Mouse (Mus musculus): ENCODE data around the gene Car15. TPM values are rescaled to one million over a fixed set of nuclear protein-coding genes. Genes with fewer than 3 reads are reported as not detected.

Gene Car15
- polyA plus RNA-seq, 1 experiment from 2014 or later: 3.2 TPM

- H3K4me1 ChIP-seq (ENCODE audit: control insufficient read depth, insufficient read depth, low read length): no peaks in the 10 kb centered on the region
- no peak overlapping the region for H3K9ac ChIP-seq (ENCODE audit: low read length)
- no peak for ATAC-seq (ENCODE audit: insufficient read depth, low FRiP score, low TSS enrichment)
- H3K9me3 ChIP-seq (ENCODE audit: control insufficient read depth, low read length): no peaks in the 10 kb centered on the region
- WGBS: 96% methylated on average over 2 of the region's 2 CpGs
- H3K4me3 ChIP-seq (ENCODE audit: low read depth, low read length): no peak overlapping the region
- H3K36me3 ChIP-seq (ENCODE audit: control insufficient read depth, insufficient read depth, low read length): 0 out of 2 replicates have a peak, but pooled peaks cover 5% of the 10 kb centered on the region
- H3K4me2 ChIP-seq (ENCODE audit: low read depth): no peak overlapping the region
- H3K27ac ChIP-seq (ENCODE audit: low read depth, low read length): no peak overlapping the region
- no peaks in the 10 kb centered on the region for H3K27me3 ChIP-seq (ENCODE audit: control insufficient read depth, insufficient read depth, low read length)
- no peak for DNase-seq (ENCODE audit: low spot score)
Measured at GRCm38 (mm10) chr16:17865293-17865692, 27.1 kb upstream of the Car15 start.

GRCm38 (mm10) chr16:17858592-17858991 is 20.4 kb upstream of the Car15 start:
- no peaks in the 10 kb centered on the region for H3K4me1 ChIP-seq (ENCODE audit: control insufficient read depth, insufficient read depth, low read length)
- H3K9me3 ChIP-seq (ENCODE audit: control insufficient read depth, low read length): no peaks in the 10 kb centered on the region
- DNase-seq (ENCODE audit: low spot score): no peak
- H3K27ac ChIP-seq (ENCODE audit: low read depth, low read length): no peak overlapping the region
- no peak overlapping the region for H3K4me3 ChIP-seq (ENCODE audit: low read depth, low read length)
- peaks cover 32% of the 10 kb centered on the region for H3K36me3 ChIP-seq (ENCODE audit: control insufficient read depth, insufficient read depth, low read length)
- ATAC-seq (ENCODE audit: insufficient read depth, low FRiP score, low TSS enrichment): no peak
- no peak overlapping the region for H3K9ac ChIP-seq (ENCODE audit: low read length)
- no peak overlapping the region for H3K4me2 ChIP-seq (ENCODE audit: low read depth)
- no peaks in the 10 kb centered on the region for H3K27me3 ChIP-seq (ENCODE audit: control insufficient read depth, insufficient read depth, low read length)

GRCm38 (mm10) chr16:17857157-17857556 is 19.0 kb upstream of the Car15 start:
- Histone ChIP-seq H3K27me3 (ENCODE audit: control insufficient read depth, insufficient read depth, low read length) (no peaks in the 10 kb centered on the region), H3K36me3 (ENCODE audit: control insufficient read depth, insufficient read depth, low read length) (peaks cover 32% of the 10 kb centered on the region), H3K9ac (ENCODE audit: low read length) (no peak overlapping the region), H3K27ac (ENCODE audit: low read depth, low read length) (no peak overlapping the region), H3K4me3 (ENCODE audit: low read depth, low read length) (no peak overlapping the region), H3K4me2 (ENCODE audit: low read depth) (no peak overlapping the region), H3K4me1 (ENCODE audit: control insufficient read depth, insufficient read depth, low read length) (no peaks in the 10 kb centered on the region), H3K9me3 (ENCODE audit: control insufficient read depth, low read length) (no peaks in the 10 kb centered on the region)
- DNase-seq (ENCODE audit: low spot score) (no peak), ATAC-seq (ENCODE audit: insufficient read depth, low FRiP score, low TSS enrichment) (no peak)
- 93% methylated on average over 7 of the region's 7 CpGs for WGBS

GRCm38 (mm10) chr16:17853263-17853662 is 15.1 kb upstream of the Car15 start:
- peaks cover 28% of the 10 kb centered on the region for H3K36me3 ChIP-seq (ENCODE audit: control insufficient read depth, insufficient read depth, low read length)
- no peaks in the 10 kb centered on the region for H3K27me3 ChIP-seq (ENCODE audit: control insufficient read depth, insufficient read depth, low read length)
- no peak overlapping the region for H3K4me2 ChIP-seq (ENCODE audit: low read depth)
- H3K4me1 ChIP-seq (ENCODE audit: control insufficient read depth, insufficient read depth, low read length): no peaks in the 10 kb centered on the region
- no peak overlapping the region for H3K4me3 ChIP-seq (ENCODE audit: low read depth, low read length)
- WGBS: 90% methylated on average over 2 of the region's 2 CpGs
- no peak for ATAC-seq (ENCODE audit: insufficient read depth, low FRiP score, low TSS enrichment)
- no peak for DNase-seq (ENCODE audit: low spot score)
- no peak overlapping the region for H3K27ac ChIP-seq (ENCODE audit: low read depth, low read length)
- no peak overlapping the region for H3K9ac ChIP-seq (ENCODE audit: low read length)
- no peaks in the 10 kb centered on the region for H3K9me3 ChIP-seq (ENCODE audit: control insufficient read depth, low read length)

- Histone ChIP-seq H3K4me2 (ENCODE audit: low read depth) (no peak overlapping the region), H3K27ac (ENCODE audit: low read depth, low read length) (no peak overlapping the region), H3K4me1 (ENCODE audit: control insufficient read depth, insufficient read depth, low read length) (no peaks in the 10 kb centered on the region), H3K27me3 (ENCODE audit: control insufficient read depth, insufficient read depth, low read length) (no peaks in the 10 kb centered on the region), H3K9me3 (ENCODE audit: control insufficient read depth, low read length) (no peaks in the 10 kb centered on the region), H3K36me3 (ENCODE audit: control insufficient read depth, insufficient read depth, low read length) (peaks cover 16% of the 10 kb centered on the region), H3K9ac (ENCODE audit: low read length) (no peak overlapping the region), H3K4me3 (ENCODE audit: low read depth, low read length) (no peak overlapping the region)
- ATAC-seq (ENCODE audit: insufficient read depth, low FRiP score, low TSS enrichment) (no peak), DNase-seq (ENCODE audit: low spot score) (no peak)
- 93% methylated on average over 1 of the region's 1 CpGs for WGBS
Measured at GRCm38 (mm10) chr16:17851860-17852259, 13.7 kb upstream of the Car15 start.

GRCm38 (mm10) chr16:17851331-17851730 is 13.2 kb upstream of the Car15 start:
- Histone ChIP-seq H3K36me3 (ENCODE audit: control insufficient read depth, insufficient read depth, low read length) (peaks cover 12% of the 10 kb centered on the region), H3K27ac (ENCODE audit: low read depth, low read length) (no peak overlapping the region), H3K9me3 (ENCODE audit: control insufficient read depth, low read length) (no peaks in the 10 kb centered on the region), H3K4me3 (ENCODE audit: low read depth, low read length) (no peak overlapping the region), H3K9ac (ENCODE audit: low read length) (no peak overlapping the region), H3K27me3 (ENCODE audit: control insufficient read depth, insufficient read depth, low read length) (no peaks in the 10 kb centered on the region), H3K4me1 (ENCODE audit: control insufficient read depth, insufficient read depth, low read length) (no peaks in the 10 kb centered on the region), H3K4me2 (ENCODE audit: low read depth) (no peak overlapping the region)
- WGBS: 93% methylated on average over 5 of the region's 5 CpGs
- DNase-seq (ENCODE audit: low spot score) (no peak), ATAC-seq (ENCODE audit: insufficient read depth, low FRiP score, low TSS enrichment) (no peak)

- H3K9me3 ChIP-seq (ENCODE audit: control insufficient read depth, low read length): no peaks in the 10 kb centered on the region
- ATAC-seq (ENCODE audit: insufficient read depth, low FRiP score, low TSS enrichment) (no peak), DNase-seq (ENCODE audit: low spot score) (no peak)
- H3K4me1 ChIP-seq (ENCODE audit: control insufficient read depth, insufficient read depth, low read length): no peaks in the 10 kb centered on the region
- H3K27ac ChIP-seq (ENCODE audit: low read depth, low read length): no peak overlapping the region
- no peaks in the 10 kb centered on the region for H3K27me3 ChIP-seq (ENCODE audit: control insufficient read depth, insufficient read depth, low read length)
- WGBS: 90% methylated on average over 6 of the region's 6 CpGs
- peaks cover 11% of the 10 kb centered on the region for H3K36me3 ChIP-seq (ENCODE audit: control insufficient read depth, insufficient read depth, low read length)
- no peak overlapping the region for H3K9ac ChIP-seq (ENCODE audit: low read length)
- no peak overlapping the region for H3K4me2 ChIP-seq (ENCODE audit: low read depth)
- H3K4me3 ChIP-seq (ENCODE audit: low read depth, low read length): no peak overlapping the region
Measured at GRCm38 (mm10) chr16:17849486-17849885, 11.3 kb upstream of the Car15 start.

GRCm38 (mm10) chr16:17848928-17849327 is 10.8 kb upstream of the Car15 start:
- ATAC-seq (ENCODE audit: insufficient read depth, low FRiP score, low TSS enrichment) (no peak), DNase-seq (ENCODE audit: low spot score) (peak; percentile 42)
- H3K4me2 ChIP-seq (ENCODE audit: low read depth): no peak overlapping the region
- no peak overlapping the region for H3K9ac ChIP-seq (ENCODE audit: low read length)
- no peaks in the 10 kb centered on the region for H3K27me3 ChIP-seq (ENCODE audit: control insufficient read depth, insufficient read depth, low read length)
- peaks cover 10% of the 10 kb centered on the region for H3K36me3 ChIP-seq (ENCODE audit: control insufficient read depth, insufficient read depth, low read length)
- no peak overlapping the region for H3K4me3 ChIP-seq (ENCODE audit: low read depth, low read length)
- WGBS: 30% methylated on average over 1 of the region's 1 CpGs
- H3K4me1 ChIP-seq (ENCODE audit: control insufficient read depth, insufficient read depth, low read length): no peaks in the 10 kb centered on the region
- no peaks in the 10 kb centered on the region for H3K9me3 ChIP-seq (ENCODE audit: control insufficient read depth, low read length)
- no peak overlapping the region for H3K27ac ChIP-seq (ENCODE audit: low read depth, low read length)

GRCm38 (mm10) chr16:17848431-17848830 is 10.3 kb upstream of the Car15 start:
- H3K9ac ChIP-seq (ENCODE audit: low read length): no peak overlapping the region
- no peaks in the 10 kb centered on the region for H3K27me3 ChIP-seq (ENCODE audit: control insufficient read depth, insufficient read depth, low read length)
- H3K9me3 ChIP-seq (ENCODE audit: control insufficient read depth, low read length): no peaks in the 10 kb centered on the region
- peaks cover 13% of the 10 kb centered on the region for H3K36me3 ChIP-seq (ENCODE audit: control insufficient read depth, insufficient read depth, low read length)
- no peak overlapping the region for H3K4me3 ChIP-seq (ENCODE audit: low read depth, low read length)
- no peak for ATAC-seq (ENCODE audit: insufficient read depth, low FRiP score, low TSS enrichment)
- no peak overlapping the region for H3K27ac ChIP-seq (ENCODE audit: low read depth, low read length)
- no peak overlapping the region for H3K4me2 ChIP-seq (ENCODE audit: low read depth)
- WGBS: 93% methylated on average over 6 of the region's 6 CpGs
- H3K4me1 ChIP-seq (ENCODE audit: control insufficient read depth, insufficient read depth, low read length): no peaks in the 10 kb centered on the region
- no peak for DNase-seq (ENCODE audit: low spot score)

Measured in neural tube, embryonic 11.5 days (tissue).